Mouse (Mus musculus): ENCODE data around the gene Atpif1.

Atpif1 gene

DNA sequence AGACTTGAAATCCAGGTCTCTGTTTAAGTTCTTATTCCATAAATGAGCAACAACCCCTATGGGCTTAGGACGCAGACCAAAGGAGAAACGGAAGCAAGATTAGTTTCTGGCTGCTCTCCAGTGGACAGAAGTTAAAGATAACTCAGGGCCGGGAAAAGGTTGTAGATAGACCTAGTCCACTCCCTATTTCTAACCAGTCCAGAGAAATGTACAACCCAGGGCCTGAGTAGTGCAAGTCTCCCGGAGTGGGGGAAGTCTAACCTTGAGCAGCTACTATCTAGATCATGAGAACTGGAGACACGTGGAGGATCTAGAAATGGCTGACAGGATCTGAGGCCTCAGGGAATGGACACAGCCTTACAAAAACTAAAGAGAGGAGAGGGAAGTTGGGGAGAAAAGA lies 963 bp downstream of the Atpif1 start:
- Histone ChIP-seq H3K36me3 (ENCODE audit: insufficient read depth, low read length) (peaks cover 44% of the 10 kb centered on the region), H3K9me3 (ENCODE audit: low read length) (no peaks in the 10 kb centered on the region), H3K27me3 (ENCODE audit: insufficient read depth, low read length) (no peaks in the 10 kb centered on the region), H3K4me1 (replicated peaks; ENCODE audit: low read depth, low read length) (peaks cover 70% of the 10 kb centered on the region), H3K4me3 (replicated peaks; ENCODE audit: low read length) (peak overlapping the region; percentile 95)
- TF ChIP-seq POU5F1 (IDR thresholded peaks at IDR 0.05; ENCODE audit: borderline replicate concordance, low read length) (no peak), CTCF (conservative IDR thresholded peaks at IDR 0.05; ENCODE audit: low read length) (no peak), NANOG (IDR thresholded peaks at IDR 0.05; ENCODE audit: borderline replicate concordance, low read length) (no peak)

DNA sequence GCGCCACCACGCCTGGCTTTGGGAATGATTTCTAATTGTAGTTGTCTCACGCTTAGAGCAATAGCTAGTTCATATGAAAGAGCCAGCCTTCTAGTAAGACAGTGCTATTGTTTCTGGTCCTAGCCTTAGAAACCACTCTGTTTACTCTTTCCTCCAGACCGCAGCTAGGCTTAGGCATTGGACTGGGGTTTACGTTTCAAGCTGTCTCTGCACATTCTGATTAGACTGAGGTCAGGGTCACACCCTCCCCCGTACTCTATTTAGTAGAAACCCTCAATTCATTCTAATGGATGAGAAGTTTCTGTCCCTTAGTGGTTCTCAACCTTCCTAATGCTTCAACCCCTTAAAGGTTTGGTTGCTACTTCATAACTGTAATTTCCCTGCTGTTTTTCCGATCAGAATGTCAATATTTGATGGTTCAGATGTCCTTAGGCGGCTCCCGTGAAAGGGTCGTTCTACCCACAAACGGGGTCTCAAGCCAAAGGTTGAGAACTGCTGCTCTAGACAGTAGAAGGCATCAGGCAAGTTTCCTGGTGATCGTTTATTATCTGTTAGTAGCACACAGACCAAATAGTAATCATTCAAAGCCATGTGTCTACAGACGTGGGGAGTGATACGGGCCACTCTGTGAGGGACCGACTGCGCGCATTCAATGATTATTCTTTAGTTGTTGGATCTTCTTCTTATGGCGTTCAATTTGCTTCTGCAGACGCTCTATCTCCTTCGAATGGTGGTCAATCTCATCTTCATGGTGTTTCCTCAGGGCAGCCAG lies 3.2 kb downstream of the Atpif1 start:
- Histone ChIP-seq H3K4me3 (replicated peaks; ENCODE audit: low read length) (0 out of 2 replicates have a peak overlapping the region, but pooled peaks have one; percentile 3), H3K9me3 (ENCODE audit: low read length) (no peaks in the 10 kb centered on the region), H3K4me1 (replicated peaks; ENCODE audit: low read depth, low read length) (peaks cover 75% of the 10 kb centered on the region), H3K36me3 (ENCODE audit: insufficient read depth, low read length) (peaks cover 40% of the 10 kb centered on the region), H3K27me3 (ENCODE audit: insufficient read depth, low read length) (no peaks in the 10 kb centered on the region)
- TF ChIP-seq POU5F1 (IDR thresholded peaks at IDR 0.05; ENCODE audit: borderline replicate concordance, low read length): no peak
- no peak for TF ChIP-seq NANOG (IDR thresholded peaks at IDR 0.05; ENCODE audit: borderline replicate concordance, low read length)
- no peak for TF ChIP-seq CTCF (conservative IDR thresholded peaks at IDR 0.05; ENCODE audit: low read length)

GRCm38 (mm10) chr4:132529344-132529743 lies 4.1 kb downstream of the Atpif1 start:
- TF ChIP-seq POU5F1 (IDR thresholded peaks at IDR 0.05; ENCODE audit: borderline replicate concordance, low read length): no peak
- TF ChIP-seq CTCF (conservative IDR thresholded peaks at IDR 0.05; ENCODE audit: low read length): no peak
- TF ChIP-seq NANOG (IDR thresholded peaks at IDR 0.05; ENCODE audit: borderline replicate concordance, low read length): no peak
- no peaks in the 10 kb centered on the region for H3K27me3 ChIP-seq (ENCODE audit: insufficient read depth, low read length)
- peaks cover 75% of the 10 kb centered on the region for H3K4me1 ChIP-seq (replicated peaks; ENCODE audit: low read depth, low read length)
- H3K9me3 ChIP-seq (ENCODE audit: low read length): no peaks in the 10 kb centered on the region
- no peak overlapping the region for H3K4me3 ChIP-seq (replicated peaks; ENCODE audit: low read length)
- peaks cover 40% of the 10 kb centered on the region for H3K36me3 ChIP-seq (ENCODE audit: insufficient read depth, low read length)

DNA sequence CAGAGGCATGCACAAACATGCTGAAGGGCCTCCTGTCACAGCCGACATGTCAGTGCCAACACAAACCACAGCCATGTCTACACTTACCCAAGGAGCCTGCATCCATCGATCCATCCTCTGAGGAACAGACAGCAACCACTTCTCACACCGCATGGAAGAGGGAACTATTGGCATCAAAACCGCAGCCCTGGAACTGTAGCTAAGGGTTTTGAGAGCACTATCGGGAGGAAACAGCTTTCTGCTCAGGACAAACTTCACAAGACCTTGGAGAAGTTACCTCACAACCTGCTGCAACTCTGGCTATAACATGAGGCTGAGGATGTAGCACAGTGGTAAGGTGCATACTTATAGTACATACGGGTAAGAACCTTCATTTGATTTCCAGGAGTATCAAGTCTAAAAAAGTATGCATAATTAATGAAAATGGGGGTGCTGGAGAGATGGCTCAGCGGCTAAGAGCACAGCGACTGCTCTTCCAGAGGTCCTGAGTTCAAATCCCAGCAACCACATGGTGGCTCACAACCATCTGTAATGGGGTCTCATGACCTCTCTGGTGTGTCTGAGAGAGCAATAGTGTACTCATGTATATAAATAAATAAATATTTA lies 5.4 kb downstream of the Atpif1 start:
- Histone ChIP-seq H3K36me3 (ENCODE audit: insufficient read depth, low read length) (peaks cover 40% of the 10 kb centered on the region), H3K9me3 (ENCODE audit: low read length) (no peaks in the 10 kb centered on the region), H3K4me1 (replicated peaks; ENCODE audit: low read depth, low read length) (peaks cover 80% of the 10 kb centered on the region), H3K4me3 (replicated peaks; ENCODE audit: low read length) (no peak overlapping the region), H3K27me3 (ENCODE audit: insufficient read depth, low read length) (no peaks in the 10 kb centered on the region)
- no peak for TF ChIP-seq POU5F1 (IDR thresholded peaks at IDR 0.05; ENCODE audit: borderline replicate concordance, low read length)
- TF ChIP-seq CTCF (conservative IDR thresholded peaks at IDR 0.05; ENCODE audit: low read length): no peak
- TF ChIP-seq NANOG (IDR thresholded peaks at IDR 0.05; ENCODE audit: borderline replicate concordance, low read length): no peak

- Histone ChIP-seq H3K27me3 (ENCODE audit: insufficient read depth, low read length) (no peaks in the 10 kb centered on the region), H3K4me1 (replicated peaks; ENCODE audit: low read depth, low read length) (peaks cover 82% of the 10 kb centered on the region), H3K4me3 (replicated peaks; ENCODE audit: low read length) (no peak overlapping the region), H3K9me3 (ENCODE audit: low read length) (no peaks in the 10 kb centered on the region), H3K36me3 (ENCODE audit: insufficient read depth, low read length) (peaks cover 36% of the 10 kb centered on the region)
- peak; percentile 75 for TF ChIP-seq CTCF (conservative IDR thresholded peaks at IDR 0.05; ENCODE audit: low read length)
- TF ChIP-seq POU5F1 (IDR thresholded peaks at IDR 0.05; ENCODE audit: borderline replicate concordance, low read length): no peak
- TF ChIP-seq NANOG (IDR thresholded peaks at IDR 0.05; ENCODE audit: borderline replicate concordance, low read length): no peak
Observed at GRCm38 (mm10) chr4:132526678-132527077, 6.8 kb downstream of the Atpif1 start.

- TF ChIP-seq CTCF (conservative IDR thresholded peaks at IDR 0.05; ENCODE audit: low read length): no peak
- TF ChIP-seq NANOG (IDR thresholded peaks at IDR 0.05; ENCODE audit: borderline replicate concordance, low read length): no peak
- no peak for TF ChIP-seq POU5F1 (IDR thresholded peaks at IDR 0.05; ENCODE audit: borderline replicate concordance, low read length)
- peaks cover 64% of the 10 kb centered on the region for H3K4me1 ChIP-seq (replicated peaks; ENCODE audit: low read depth, low read length)
- no peaks in the 10 kb centered on the region for H3K27me3 ChIP-seq (ENCODE audit: insufficient read depth, low read length)
- no peaks in the 10 kb centered on the region for H3K9me3 ChIP-seq (ENCODE audit: low read length)
- H3K36me3 ChIP-seq (ENCODE audit: insufficient read depth, low read length): peaks cover 18% of the 10 kb centered on the region
- H3K4me3 ChIP-seq (replicated peaks; ENCODE audit: low read length): peak overlapping the region; percentile 67
Observed at GRCm38 (mm10) chr4:132524808-132525207, 8.7 kb downstream of the Atpif1 start.

GRCm38 (mm10) chr4:132524321-132524741 lies 9.1 kb downstream of the Atpif1 start:
- peaks cover 13% of the 10 kb centered on the region for H3K36me3 ChIP-seq (ENCODE audit: insufficient read depth, low read length)

GRCm38 (mm10) chr4:132519188-132519587 lies 14.3 kb downstream of the Atpif1 start:
- no peaks in the 10 kb centered on the region for H3K27me3 ChIP-seq (ENCODE audit: insufficient read depth, low read length)

More at GRCm38 (mm10) chr4:132524321-132524741, 9.1 kb downstream of the Atpif1 start:
- no peak for TF ChIP-seq NANOG (IDR thresholded peaks at IDR 0.05; ENCODE audit: borderline replicate concordance, low read length)
- TF ChIP-seq POU5F1 (IDR thresholded peaks at IDR 0.05; ENCODE audit: borderline replicate concordance, low read length): no peak
- Histone ChIP-seq H3K4me3 (replicated peaks; ENCODE audit: low read length) (peak overlapping the region; percentile 67), H3K27me3 (ENCODE audit: insufficient read depth, low read length) (no peaks in the 10 kb centered on the region), H3K4me1 (replicated peaks; ENCODE audit: low read depth, low read length) (peaks cover 59% of the 10 kb centered on the region), H3K9me3 (ENCODE audit: low read length) (no peaks in the 10 kb centered on the region)

More at GRCm38 (mm10) chr4:132519188-132519587, 14.3 kb downstream of the Atpif1 start:
- Histone ChIP-seq H3K9me3 (ENCODE audit: low read length) (no peaks in the 10 kb centered on the region), H3K4me3 (replicated peaks; ENCODE audit: low read length) (no peak overlapping the region), H3K36me3 (ENCODE audit: insufficient read depth, low read length) (no peaks in the 10 kb centered on the region), H3K4me1 (replicated peaks; ENCODE audit: low read depth, low read length) (peaks cover 52% of the 10 kb centered on the region)
- no peak for TF ChIP-seq CTCF (conservative IDR thresholded peaks at IDR 0.05; ENCODE audit: low read length)
- TF ChIP-seq NANOG (IDR thresholded peaks at IDR 0.05; ENCODE audit: borderline replicate concordance, low read length): no peak
- TF ChIP-seq POU5F1 (IDR thresholded peaks at IDR 0.05; ENCODE audit: borderline replicate concordance, low read length): no peak

Data from E14TG2a.4 (cell line).